ENCODE assay signal across 11 mouse cellular contexts in genomic region chr10:70402711-70403110, GRCm38 (mm10). TPM values are rescaled to one million over a fixed set of nuclear protein-coding genes. Genes with fewer than 3 reads are reported as not detected.
"Had no signal": no experiment of that assay in that cellular context is flagged by ENCODE, and none has a peak within 500 bp of the region (broad histone marks: within the 10 kb centered on the region; RNA-seq: fewer than 3 reads in every experiment).

No protein-coding gene starts in this region.

- DNase-seq: kidney, postnatal 10 days; kidney, postnatal 4 days; liver; liver, embryonic 13.5 days; lung, adult 18-20 months; midbrain, embryonic 14.5 days; retina, postnatal 1 day; right cerebral cortex, postnatal 14 days; thymus, postnatal 36 days had no signal

RNA-seq across cellular contexts. Expression of gene Fam13c, which starts 37.6 kb away (rescaled TPM):
- total RNA-seq: megakaryocyte-erythroid progenitor cell, adult 5-6 weeks; neutrophil, adult 5-6 weeks had no signal
